Mouse (Mus musculus): ENCODE results near the gene Tcirg1.

The Tcirg1 gene

GRCm38 (mm10) chr19:3927989-3928388, 21.1 kb upstream of the Tcirg1 start:
- DNase-seq (ENCODE audit: low spot score in 2 of 2): no peak

GRCm38 (mm10) chr19:3926685-3927084, 19.8 kb upstream of the Tcirg1 start:
- DNase-seq (ENCODE audit: low spot score in 2 of 2): no peak

- DNase-seq (ENCODE audit: low spot score in 2 of 2): no peak
These were observed 19.3 kb upstream of the Tcirg1 start for GRCm38 (mm10) chr19:3926279-3926678.

DNA sequence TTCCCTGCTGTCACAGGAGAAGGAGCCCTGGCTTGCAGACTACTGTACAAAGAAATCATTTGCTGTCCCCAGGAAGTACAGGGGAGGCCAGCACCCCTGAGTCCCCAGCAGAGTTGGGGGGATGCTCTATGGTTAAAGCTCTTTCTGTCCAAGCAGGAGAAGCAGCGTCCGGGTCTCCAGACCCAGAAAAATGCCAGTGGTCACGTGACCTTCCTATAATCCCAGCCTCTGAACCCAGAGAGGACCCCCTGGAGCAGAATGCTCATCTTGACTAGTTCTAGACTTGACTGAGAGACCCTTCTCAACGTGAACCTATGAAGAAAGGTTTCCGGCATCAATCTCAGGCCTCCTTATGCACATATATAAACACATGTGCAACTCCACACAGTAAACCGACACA, 18.9 kb upstream of the Tcirg1 start:
- no peak for DNase-seq (ENCODE audit: low spot score in 2 of 2)

- no peak for DNase-seq (ENCODE audit: low spot score in 2 of 2)
These were observed 17.9 kb upstream of the Tcirg1 start for GRCm38 (mm10) chr19:3924868-3925267.

GRCm38 (mm10) chr19:3924190-3924589, 17.3 kb upstream of the Tcirg1 start:
- no peak for DNase-seq (ENCODE audit: low spot score in 2 of 2)

DNA sequence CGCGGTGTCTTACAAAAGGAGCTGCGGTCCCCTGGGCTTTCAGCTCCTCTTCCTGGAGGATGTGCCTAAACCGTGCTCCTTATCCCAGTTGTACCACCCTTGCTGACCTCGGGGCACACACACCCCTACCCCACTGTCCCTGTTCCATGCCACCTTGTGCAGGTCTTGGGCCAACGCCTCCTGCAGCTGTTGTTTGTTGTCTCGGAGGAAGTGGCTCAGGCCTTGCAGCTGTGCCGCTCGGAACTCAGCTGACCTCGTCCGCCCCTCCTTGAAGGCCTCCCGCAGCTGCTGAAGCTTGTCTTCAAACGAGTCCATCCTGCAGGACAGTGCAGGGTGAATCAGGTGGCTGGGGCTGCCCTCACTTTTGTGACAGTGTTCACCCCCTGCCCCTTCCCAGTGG, 16.7 kb upstream of the Tcirg1 start:
- peak; percentile 44 to 71 for DNase-seq (ENCODE audit: low spot score in 2 of 2)

DNA sequence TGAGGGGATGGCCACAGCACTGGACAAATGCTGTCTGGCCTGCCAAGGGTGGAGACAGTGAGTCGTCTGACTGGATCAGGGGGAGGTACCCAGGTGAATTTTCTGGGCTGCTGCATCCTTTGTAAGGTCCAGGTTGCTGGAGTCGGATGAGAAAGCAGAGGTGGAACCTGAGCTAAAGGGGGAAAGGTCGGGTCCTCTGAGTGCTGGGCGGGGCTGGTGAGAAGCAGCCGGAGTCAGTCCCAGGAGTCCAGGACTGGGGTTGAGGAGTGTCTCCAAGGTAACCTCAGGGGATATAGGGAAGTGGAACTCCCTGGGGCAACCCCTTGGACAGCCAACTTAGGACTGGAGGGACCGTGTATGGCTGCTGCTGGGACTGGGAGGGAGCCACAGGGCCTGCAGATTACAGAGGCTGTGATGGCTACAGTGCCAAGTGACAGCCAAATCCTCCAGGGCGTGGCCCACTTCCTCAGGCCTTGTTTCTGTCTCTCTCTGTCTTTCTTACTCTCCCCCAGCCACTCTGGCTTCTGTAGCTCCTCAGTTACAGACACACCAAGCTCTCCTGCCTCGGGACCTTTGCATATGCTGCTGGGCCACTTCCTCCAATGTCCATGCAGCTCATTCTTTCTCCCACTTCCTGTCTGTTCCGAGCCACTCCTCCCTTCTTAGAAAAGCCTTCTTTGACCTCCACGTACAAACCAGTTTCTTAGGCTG, 15.9 kb upstream of the Tcirg1 start:
- peak in 1 of 2 experiments; percentile 64 for DNase-seq (ENCODE audit: low spot score in 2 of 2)

DNA sequence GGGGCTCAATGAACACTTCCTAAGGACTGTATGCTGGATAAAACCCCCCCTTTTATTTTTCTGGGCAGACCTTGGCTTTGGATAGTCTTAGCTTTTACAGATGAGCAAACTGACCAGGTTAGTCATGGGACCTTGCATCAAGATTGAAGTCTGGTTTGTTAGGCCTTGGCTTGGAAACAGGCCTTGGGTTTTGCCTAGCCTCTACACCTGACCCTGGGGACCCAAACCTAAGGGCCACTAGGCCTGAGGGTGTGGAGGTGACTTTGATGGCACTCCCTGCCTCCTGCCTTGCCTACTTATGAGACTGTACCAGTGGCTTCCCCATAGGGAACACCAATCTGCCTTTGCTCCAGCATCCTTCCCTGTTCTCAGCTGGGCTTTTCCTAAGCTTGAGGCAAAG, 13.0 kb upstream of the Tcirg1 start:
- no peak for DNase-seq (ENCODE audit: low spot score in 2 of 2)

- DNase-seq (ENCODE audit: low spot score in 2 of 2): no peak
These were observed 9.8 kb upstream of the Tcirg1 start for GRCm38 (mm10) chr19:3916727-3917126.

DNA sequence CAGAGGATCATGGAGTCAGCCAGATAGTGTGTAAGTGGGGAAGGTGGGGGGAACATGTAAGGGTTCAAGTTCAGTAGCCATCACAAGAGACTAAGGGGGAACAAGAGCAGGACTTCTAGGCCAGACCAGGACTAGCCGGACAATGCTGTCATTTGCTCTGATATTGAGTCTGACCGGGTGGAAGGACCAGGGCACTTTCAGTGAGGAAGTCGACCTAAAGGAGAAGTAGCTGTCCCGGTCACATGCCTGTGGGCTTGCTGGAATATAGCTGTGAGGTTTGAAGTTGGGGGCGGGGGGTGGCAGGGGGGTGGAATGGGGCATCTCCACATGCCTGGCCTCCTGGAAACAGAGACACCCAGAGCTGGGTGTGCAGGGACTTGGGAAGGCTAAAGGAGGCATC, 7.6 kb upstream of the Tcirg1 start:
- DNase-seq (ENCODE audit: low spot score in 2 of 2): no peak

DNA sequence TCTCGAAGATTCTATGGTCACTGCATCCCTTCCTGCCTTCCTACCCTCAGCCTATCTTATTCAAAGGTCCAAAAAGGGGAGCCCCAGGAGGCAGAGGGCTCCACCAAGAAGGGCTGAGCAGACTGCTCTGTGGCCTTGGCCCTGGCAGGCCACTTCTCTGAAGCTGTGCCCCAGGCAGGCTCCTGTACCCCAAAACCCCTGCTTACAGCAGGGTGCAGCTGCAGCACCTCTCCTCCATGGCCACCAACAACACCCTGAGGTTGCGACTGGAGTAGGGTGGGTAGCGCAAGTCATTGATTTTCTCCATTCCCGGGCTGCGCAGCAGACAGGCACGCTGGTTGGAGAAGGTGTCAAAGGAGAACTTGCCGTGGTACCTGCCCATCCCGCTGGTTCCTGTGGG, 6.8 kb upstream of the Tcirg1 start:
- DNase-seq (ENCODE audit: low spot score in 2 of 2): no peak

DNA sequence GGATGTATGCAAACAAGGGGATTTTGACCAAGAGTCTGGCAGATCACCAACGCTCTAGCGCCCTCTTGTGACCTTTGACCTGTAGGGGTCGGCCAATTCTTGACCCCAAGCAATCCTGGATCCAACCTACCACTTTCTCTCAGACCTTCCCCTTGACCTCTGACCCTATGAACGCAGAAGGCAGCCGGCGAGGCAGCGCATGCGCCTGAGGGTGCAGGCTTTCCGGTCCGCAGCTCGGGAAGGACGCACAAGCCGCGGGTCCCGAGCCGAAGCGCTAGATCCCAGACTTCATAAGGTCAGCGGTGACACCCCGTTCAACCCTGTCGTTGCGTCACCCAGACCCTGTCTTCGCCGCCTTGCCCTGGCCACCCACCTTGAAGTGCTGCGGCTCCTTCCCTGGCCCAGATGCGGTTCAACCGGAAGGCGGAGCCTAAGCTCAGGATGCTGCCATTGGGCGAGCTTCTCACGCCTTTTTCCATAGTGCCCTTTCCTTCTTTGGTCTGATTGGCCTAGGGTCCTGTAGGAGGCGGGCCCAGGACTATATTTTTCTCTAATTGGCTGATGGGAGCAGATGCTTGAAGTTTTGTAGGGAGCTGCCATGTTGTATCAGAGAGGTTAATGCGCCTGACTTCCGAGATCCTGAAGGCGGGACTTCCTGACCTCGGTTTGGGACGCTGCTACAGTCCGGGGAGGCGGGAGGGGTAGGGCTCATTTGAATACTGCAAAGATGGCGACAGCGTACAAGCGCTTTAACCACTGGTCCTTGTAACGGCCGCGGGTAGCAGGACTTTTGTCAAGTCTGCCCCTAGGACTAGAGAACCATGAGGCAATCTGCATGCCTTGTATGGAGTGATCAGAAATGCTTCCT, 5.6 kb upstream of the Tcirg1 start, which contains the start of gene Ndufs8:
TSS of gene Ndufs8 (minus strand) at position 438 of the 868 bp plus-strand sequence.
- peak; percentile 86 to 90 for DNase-seq (ENCODE audit: low spot score in 2 of 2)

DNA sequence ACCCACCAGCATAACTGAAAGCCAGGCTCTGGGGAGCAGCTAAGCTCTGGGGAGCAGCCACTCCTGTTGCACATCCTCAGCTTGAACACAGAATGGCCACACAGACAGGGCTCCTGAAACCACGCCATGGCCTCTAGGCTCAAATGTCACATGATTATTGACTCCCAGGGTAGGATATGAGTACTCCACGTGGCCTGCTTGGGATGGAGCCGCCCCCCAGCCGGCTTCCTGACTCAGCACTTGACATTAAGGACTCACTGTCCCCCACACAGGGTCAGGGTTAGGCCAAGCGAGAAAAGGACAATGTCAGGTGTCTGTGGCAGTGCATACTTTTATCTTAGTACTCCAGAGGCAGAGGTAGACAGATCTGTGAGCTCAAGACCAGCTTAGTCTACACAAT, 3.3 kb upstream of the Tcirg1 start:
- no peak for DNase-seq (ENCODE audit: low spot score in 2 of 2)

GRCm38 (mm10) chr19:3907876-3908660, 1.1 kb upstream of the Tcirg1 start:
- DNase-seq (ENCODE audit: low spot score in 2 of 2): no peak

DNA sequence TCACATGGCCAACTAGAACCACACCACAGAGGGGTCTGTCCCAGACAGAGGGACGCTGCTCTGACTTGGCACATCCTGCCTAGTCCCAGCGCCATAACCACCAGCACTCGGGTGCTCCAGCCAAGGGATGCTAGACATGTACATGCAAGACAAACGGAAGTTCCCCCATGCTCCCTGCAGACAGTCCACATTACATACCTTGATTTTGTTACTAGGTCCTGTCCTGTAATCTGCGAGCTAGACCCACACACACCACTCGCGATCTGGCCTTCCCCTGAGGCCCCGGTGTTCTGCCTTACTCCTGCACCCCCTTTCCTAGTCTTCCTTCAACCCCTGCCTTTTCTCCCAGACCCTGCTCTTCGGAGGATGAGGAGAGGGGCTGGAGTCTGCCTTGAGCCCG, 607 bp downstream of the Tcirg1 start:
- peak in 1 of 2 experiments; percentile 31 for DNase-seq (ENCODE audit: low spot score in 2 of 2)

- no peak for DNase-seq (ENCODE audit: low spot score in 2 of 2)
These were observed 1.5 kb downstream of the Tcirg1 start for GRCm38 (mm10) chr19:3905261-3905969.

GRCm38 (mm10) chr19:3904363-3904675, 2.6 kb downstream of the Tcirg1 start:
- DNase-seq (ENCODE audit: low spot score in 2 of 2): no peak

DNA sequence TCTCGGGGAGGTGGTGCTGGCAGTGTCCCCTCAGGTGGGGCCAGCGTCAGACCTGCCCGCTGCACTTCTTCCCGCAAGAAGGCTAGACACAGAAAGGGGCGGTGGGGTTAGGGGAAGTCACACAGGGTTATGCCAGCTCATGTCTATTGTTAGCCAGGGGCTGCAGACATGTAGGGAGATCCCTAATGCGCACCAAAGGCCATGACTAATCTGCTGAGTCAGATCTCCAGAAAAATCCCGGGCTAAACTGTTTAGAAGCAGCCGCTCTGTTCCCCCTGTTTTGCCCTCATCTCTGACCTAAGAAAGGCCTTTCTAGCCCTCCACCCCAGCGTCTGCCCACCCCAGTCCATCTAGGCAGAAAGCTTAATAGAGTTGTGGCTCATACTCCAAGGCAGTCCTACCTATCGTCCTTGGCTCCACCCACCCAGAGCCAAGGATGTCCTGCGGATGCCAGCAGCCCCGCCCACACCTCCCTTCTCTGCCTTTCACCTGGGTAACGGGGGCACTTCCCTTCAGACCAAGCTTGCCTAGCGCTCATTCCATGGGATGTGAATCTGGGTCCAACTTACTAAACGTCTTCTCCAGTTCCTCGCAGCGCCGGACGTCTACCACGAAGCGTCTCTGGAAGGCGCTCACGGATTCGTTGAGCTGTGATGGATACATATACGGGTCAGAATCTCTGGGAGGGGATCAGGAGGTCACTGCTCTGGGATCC, 3.1 kb downstream of the Tcirg1 start:
- DNase-seq (ENCODE audit: low spot score in 2 of 2): no peak

DNA sequence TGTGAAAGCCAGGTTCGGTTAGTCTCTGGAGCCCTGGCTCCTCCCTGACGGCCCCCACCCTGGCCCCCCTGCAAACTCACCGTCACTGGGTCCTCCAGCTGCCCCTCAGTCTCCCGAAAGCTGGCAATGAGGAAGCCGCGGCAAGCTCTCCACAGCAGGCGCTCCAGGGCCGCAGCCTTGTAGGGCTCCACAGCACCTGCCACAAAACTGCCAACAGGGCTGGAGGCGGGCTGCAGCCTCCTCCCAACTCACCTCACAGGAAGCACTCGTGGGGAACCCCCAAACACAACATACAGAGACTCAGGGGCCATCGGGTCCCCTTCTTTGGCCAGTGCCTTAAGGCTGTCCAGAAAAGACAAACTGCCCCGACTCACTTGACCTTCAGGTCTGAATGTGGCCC, 4.0 kb downstream of the Tcirg1 start:
- peak in 1 of 2 experiments; percentile 18 for DNase-seq (ENCODE audit: low spot score in 2 of 2)

GRCm38 (mm10) chr19:3899618-3900017, 7.3 kb downstream of the Tcirg1 start:
- no peak for DNase-seq (ENCODE audit: low spot score in 2 of 2)
